24 mouse cellular contexts compared by ENCODE assay signal in genomic region chr2:5015527-5015926, GRCm38 (mm10). TPM values are rescaled to one million over a fixed set of nuclear protein-coding genes. Genes with fewer than 3 reads are reported as not detected.
"Had no signal": no experiment of that assay in that cellular context is flagged by ENCODE, and none has a peak within 500 bp of the region (broad histone marks: within the 10 kb centered on the region; RNA-seq: fewer than 3 reads in every experiment).

No protein-coding gene starts in this region.

- DNase-seq: retina, postnatal 1 day; right cerebral cortex, adult 18-20 months; right cerebral cortex, postnatal 14 days; right cerebral cortex, postnatal 25 days; right cerebral cortex, postnatal 4 days; spleen, adult 18-20 months; thymus, adult 18-20 months; thymus, adult 2 months; thymus, postnatal 14 days; thymus, postnatal 25 days; thymus, postnatal 36 days; thymus, postnatal 4 days had no signal

- H3K4me3 ChIP-seq: neural tube, embryonic 13.5 days; neural tube, embryonic 15.5 days; stomach, embryonic 15.5 days had no signal

- H3K27ac ChIP-seq: neural tube, embryonic 13.5 days; neural tube, embryonic 15.5 days; stomach, embryonic 15.5 days; stomach, postnatal 0 days had no signal

- H3K36me3 ChIP-seq: neural tube, embryonic 13.5 days; neural tube, embryonic 15.5 days; stomach, embryonic 15.5 days had no signal

- H3K4me2 ChIP-seq: neural tube, embryonic 13.5 days; neural tube, embryonic 15.5 days; stomach, embryonic 15.5 days had no signal

- H3K27me3 ChIP-seq: neural tube, embryonic 13.5 days; neural tube, embryonic 15.5 days; stomach, embryonic 15.5 days had no signal

- H3K9me3 ChIP-seq: neural tube, embryonic 13.5 days; neural tube, embryonic 15.5 days; stomach, embryonic 15.5 days had no signal

- H3K9ac ChIP-seq: neural tube, embryonic 13.5 days; neural tube, embryonic 15.5 days; stomach, embryonic 15.5 days had no signal

RNA-seq across cellular contexts. Expression of gene Ucma, which starts 39.6 kb away (rescaled TPM):
- total RNA-seq: neutrophil, adult 5-6 weeks had no signal
- polyA plus RNA-seq: neural tube, embryonic 13.5 days; neural tube, embryonic 14.5 days; neural tube, embryonic 15.5 days; small intestine, adult 2 months; spleen, adult 2 months; stomach, embryonic 14.5 days; stomach, embryonic 15.5 days; stomach, embryonic 16.5 days; stomach, postnatal 0 days; testis, adult 2 months; urinary bladder, adult 2 months had no signal
